Mouse (Mus musculus) hematopoietic stem cell, adult 5-6 weeks (primary cell): Measurements from ENCODE around the gene Slain1. TPM values are rescaled to one million over a fixed set of nuclear protein-coding genes. Genes with fewer than 3 reads are reported as not detected.

Experiments
- ATAC-seq, 2 experiments: fragments of 125-278 bp in 1 of 2; replicated peaks in 1 of 2; 2 replicates each; pipeline ENCODE4 v1.8.0; 2016 to 2017; ENCODE audit warnings: inconsistent platforms in 2 of 2, mild to moderate bottlenecking in 2 of 2, moderate number of reproducible peaks in 2 of 2, low read depth in 1 of 2, moderate TSS enrichment in 1 of 2; ENCODE audit not compliant: low FRiP score in 2 of 2, poor library complexity in 2 of 2, severe bottlenecking in 2 of 2, insufficient read depth in 1 of 2, low TSS enrichment in 1 of 2
- total RNA-seq: library from RNA; stranded (forward); fragments of 172-1452, 232-1000 nt; gene quantifications from 2 replicates; pipeline ENCODE4 v1.2.3, GENCODE M21; 2017

Slain1 gene
- total RNA-seq, result 29.7 and 36.6 TPM in 2 replicates

GRCm38 (mm10) chr14:103649896-103650334 lies at the start of gene Slain1:
Slain1 (plus strand) TSS chr14:103650228.
- peak; percentile 86 to 90 for ATAC-seq

- no peak for ATAC-seq
These were observed 42.0 kb upstream of the Slain1 start for GRCm38 (mm10) chr14:103608063-103608462.

- no peak for ATAC-seq
These were observed 36.3 kb upstream of the Slain1 start for GRCm38 (mm10) chr14:103613573-103614271.

- ATAC-seq, result no peak
These were observed 35.8 kb upstream of the Slain1 start for GRCm38 (mm10) chr14:103614272-103614587.

GRCm38 (mm10) chr14:103619756-103620155 lies 30.3 kb upstream of the Slain1 start:
- ATAC-seq, result no peak

GRCm38 (mm10) chr14:103621207-103621606 lies 28.8 kb upstream of the Slain1 start:
- no peak for ATAC-seq

- ATAC-seq, result no peak
These were observed 23.9 kb upstream of the Slain1 start for GRCm38 (mm10) chr14:103626100-103626499.

GRCm38 (mm10) chr14:103629639-103630364 lies 20.2 kb upstream of the Slain1 start:
- no peak for ATAC-seq

GRCm38 (mm10) chr14:103630545-103630944 lies 19.5 kb upstream of the Slain1 start:
- ATAC-seq, result no peak

GRCm38 (mm10) chr14:103643933-103644332 lies 6.1 kb upstream of the Slain1 start:
- no peak for ATAC-seq

- ATAC-seq, result no peak
These were observed 2.0 kb upstream of the Slain1 start for GRCm38 (mm10) chr14:103647981-103648380.

GRCm38 (mm10) chr14:103648623-103649255 lies 1.3 kb upstream of the Slain1 start:
- no peak for ATAC-seq

GRCm38 (mm10) chr14:103649302-103649701 lies 726 bp upstream of the Slain1 start:
- no peak for ATAC-seq

- ATAC-seq, result peak; percentile 19 to 23; a peak in 3 of 4 replicates
These were observed 529 bp downstream of the Slain1 start for GRCm38 (mm10) chr14:103650413-103651101.

- ATAC-seq, result peak in 1 of 2 experiments; percentile 3; a peak in 1 of 4 replicates
These were observed 1.1 kb downstream of the Slain1 start for GRCm38 (mm10) chr14:103651106-103651505.

- no peak for ATAC-seq
These were observed 1.5 kb downstream of the Slain1 start for GRCm38 (mm10) chr14:103651562-103651961.

- no peak for ATAC-seq
These were observed 2.5 kb downstream of the Slain1 start for GRCm38 (mm10) chr14:103652524-103652923.

GRCm38 (mm10) chr14:103653800-103654199 lies 3.8 kb downstream of the Slain1 start:
- peak; percentile 12 to 33; a peak in 1 of 4 replicates for ATAC-seq
